Mouse (Mus musculus) urinary bladder, adult 2 months (tissue): ENCODE data around the gene Rtbdn. TPM values are rescaled to one million over a fixed set of nuclear protein-coding genes. Genes with fewer than 3 reads are reported as not detected.

Source experiments
- DNase-seq: peaks from one replicate; pipeline ENCODE4 v3.0.0; 2022; ENCODE audit warnings: low spot score
- polyA plus RNA-seq: library from polyadenylated mRNA; depleted of rRNA; stranded (reverse); fragments of >200 nt; gene quantifications from 2 replicates; pipeline ENCODE4 v1.2.3, GENCODE M21; 2012

The Rtbdn gene
- polyA plus RNA-seq, 1 experiment, result not detected

- DNase-seq, result no peak
Observed at GRCm38 (mm10) chr8:84959811-84960210, 13.0 kb downstream of the Rtbdn start.

DNA sequence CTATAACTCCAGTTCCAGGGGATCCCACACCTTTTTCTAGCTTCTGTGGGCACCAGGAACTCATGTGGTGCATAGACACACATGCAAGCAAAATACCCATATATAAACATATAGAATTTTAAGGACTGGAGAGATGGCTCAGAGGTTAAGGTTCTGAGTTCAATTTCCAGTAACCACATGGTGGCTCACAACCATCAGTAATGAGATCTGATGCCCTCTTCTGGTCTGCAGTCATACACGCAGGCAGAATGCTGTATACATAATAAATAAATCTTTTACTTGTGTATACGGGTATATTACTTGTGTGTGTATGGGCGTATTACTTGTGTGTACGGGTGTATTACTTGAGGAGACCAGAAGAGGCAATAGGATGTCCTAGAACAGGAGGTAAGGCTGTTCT lies 17.2 kb downstream of the Rtbdn start:
- DNase-seq, result no peak

- DNase-seq, result peak; percentile 67
Observed at GRCm38 (mm10) chr8:84965731-84966291, 19.0 kb downstream of the Rtbdn start.

DNA sequence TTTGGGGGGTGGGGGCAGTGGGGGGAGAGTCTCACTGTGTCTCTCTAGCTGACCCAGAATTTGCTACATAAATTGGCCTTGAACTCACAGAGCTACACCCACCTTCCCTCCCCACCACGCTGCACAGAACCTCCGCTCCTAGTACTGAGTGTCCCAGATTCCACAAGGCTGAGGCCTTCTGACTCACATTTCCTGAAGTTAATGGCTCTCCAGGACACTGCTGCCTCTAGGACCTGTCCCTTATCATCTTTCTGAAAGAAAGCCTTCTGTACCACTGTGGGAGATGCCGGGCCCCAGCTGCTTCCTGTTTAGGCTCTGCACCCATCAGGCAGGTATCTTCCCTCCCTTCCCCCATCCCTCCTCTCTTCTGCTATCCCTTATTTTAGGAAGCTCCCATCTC lies 19.8 kb downstream of the Rtbdn start:
- DNase-seq, result no peak

DNA sequence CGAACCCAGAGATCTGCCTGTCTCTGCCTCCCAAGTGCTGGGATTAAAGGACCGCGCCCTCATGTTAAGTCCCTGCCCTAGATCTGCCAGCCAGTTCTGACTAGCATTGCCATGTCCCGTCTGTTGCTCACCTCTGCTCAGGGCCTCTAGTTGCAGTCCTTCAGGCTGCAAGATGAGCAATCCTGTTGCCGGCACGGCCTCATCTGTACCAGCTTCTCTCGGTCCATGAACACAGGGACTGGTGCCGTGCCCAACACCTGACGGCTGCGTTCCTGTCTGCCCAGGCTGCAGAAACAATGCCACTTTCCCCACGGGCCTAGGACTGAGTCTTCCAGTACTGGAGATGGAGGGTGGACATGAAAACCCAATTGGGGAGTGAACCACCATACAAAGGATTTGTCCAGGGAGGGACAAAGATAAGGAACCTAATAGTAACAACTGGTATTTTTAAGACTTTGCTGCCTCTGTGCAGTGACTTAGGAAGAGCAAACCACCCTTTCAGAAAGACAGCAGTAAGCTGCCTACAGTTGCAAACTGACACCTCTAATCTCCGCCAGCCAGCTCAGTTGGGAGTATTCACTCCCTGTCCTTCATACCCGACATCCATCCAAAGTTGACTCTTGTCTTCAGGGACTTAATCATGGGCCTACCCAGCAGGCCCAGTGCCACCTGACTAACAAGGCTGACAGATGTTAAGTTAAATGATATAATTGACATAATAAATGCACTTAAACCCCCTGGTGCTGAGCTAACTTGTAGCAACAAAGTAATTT lies 20.9 kb downstream of the Rtbdn start:
- DNase-seq, result no peak

DNA sequence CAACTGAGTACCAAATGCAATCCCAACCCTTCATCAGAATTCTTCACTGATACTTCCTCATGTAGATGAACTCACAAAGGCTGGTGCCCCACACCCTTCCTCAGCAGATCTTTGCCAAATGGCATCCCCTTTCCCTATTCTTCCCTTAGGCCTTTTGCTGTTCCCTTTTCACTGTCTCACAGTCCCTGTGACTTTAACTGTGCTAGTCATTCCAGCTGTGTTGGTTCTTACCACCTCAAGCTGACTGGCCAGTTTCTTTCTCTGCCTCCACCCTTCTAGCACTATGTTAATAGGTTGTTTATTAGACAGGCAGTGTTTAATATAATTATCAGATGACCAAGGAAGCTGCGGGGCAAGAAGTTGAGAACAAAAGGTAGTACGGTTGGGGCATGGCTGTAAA lies 21.9 kb downstream of the Rtbdn start:
- DNase-seq, result no peak

- no peak for DNase-seq
Observed at GRCm38 (mm10) chr8:84969241-84970134, 22.7 kb downstream of the Rtbdn start, which contains the start of the genes Gm49661, Prdx2 and Rnaseh2a. Gene Gm49661 (minus strand): TSS chr8:84969433. Gene Prdx2 (plus strand): TSS chr8:84969587. Gene Rnaseh2a (minus strand): TSS chr8:84969767.

- no peak for DNase-seq
Observed at GRCm38 (mm10) chr8:84970135-84970790, 23.5 kb downstream of the Rtbdn start.

DNA sequence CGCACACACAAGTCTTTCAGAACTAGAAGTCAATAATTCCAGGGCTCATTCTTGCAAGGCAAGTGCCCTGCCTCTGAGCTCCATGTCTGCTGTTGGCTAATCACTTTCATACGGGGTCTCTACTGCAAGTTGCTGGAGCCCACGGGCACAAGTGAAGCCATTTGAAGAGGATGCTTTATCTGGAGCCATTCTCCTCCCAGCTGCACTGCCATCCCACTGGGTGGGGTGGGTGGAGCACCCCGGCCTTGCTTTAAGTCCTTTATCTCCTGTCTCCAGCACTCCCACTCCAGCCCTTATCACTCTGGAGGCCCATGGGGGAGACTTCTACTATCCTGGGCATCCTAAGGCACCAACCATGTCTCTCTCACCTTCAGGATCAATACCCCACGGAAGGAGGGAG lies 24.1 kb downstream of the Rtbdn start:
- no peak for DNase-seq

GRCm38 (mm10) chr8:84973079-84973478 lies 26.3 kb downstream of the Rtbdn start:
- no peak for DNase-seq

GRCm38 (mm10) chr8:84973803-84974542 lies 27.2 kb downstream of the Rtbdn start:
- DNase-seq, result no peak

DNA sequence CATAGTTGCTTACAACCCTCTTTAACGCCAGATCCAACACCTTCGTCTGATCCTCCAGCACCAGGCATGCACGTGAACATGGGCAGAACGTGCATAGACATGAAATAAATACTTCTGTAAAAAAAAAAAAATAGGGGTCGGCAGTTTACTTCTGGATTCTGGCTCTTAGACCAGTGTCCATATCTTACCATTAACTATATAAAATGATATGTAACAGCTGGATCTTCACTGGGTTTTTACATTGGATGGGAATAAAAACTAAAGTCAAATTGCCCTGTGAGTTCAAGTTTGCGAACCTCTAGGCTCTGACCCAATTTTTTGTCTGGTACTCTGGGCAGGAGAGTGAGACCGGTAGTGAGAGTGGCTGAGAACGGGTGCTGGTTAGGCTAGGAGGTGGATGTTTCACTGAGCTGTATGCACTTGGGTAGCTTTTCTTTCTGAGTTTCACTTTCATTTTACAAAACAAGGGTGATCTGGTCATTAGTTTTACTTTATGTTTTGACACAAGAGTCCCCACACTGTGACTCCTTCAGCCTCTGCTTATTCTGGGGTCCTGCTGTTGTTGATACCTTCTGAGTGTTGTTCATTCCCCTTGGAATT lies 27.9 kb downstream of the Rtbdn start:
- no peak for DNase-seq

DNA sequence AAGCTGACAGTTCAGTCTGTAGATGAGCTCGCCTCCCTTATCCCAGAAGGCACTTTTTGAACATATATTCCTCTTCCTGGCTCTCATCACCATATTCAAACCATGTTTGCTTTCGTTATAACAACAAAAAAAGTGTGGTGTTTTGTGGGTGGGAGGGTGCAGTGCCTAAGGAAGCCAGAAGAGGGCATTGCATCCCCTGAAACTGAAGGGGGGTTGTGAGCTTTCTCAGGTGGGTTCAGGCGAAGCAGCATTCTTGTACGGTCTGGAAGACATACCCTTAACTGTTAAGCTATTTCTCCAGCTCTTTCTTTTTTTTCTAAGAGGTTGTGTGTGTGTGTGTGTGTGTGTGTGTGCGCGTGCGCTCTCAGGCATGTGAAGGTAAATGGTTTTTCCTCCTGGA lies 28.6 kb downstream of the Rtbdn start:
- DNase-seq, result no peak

DNA sequence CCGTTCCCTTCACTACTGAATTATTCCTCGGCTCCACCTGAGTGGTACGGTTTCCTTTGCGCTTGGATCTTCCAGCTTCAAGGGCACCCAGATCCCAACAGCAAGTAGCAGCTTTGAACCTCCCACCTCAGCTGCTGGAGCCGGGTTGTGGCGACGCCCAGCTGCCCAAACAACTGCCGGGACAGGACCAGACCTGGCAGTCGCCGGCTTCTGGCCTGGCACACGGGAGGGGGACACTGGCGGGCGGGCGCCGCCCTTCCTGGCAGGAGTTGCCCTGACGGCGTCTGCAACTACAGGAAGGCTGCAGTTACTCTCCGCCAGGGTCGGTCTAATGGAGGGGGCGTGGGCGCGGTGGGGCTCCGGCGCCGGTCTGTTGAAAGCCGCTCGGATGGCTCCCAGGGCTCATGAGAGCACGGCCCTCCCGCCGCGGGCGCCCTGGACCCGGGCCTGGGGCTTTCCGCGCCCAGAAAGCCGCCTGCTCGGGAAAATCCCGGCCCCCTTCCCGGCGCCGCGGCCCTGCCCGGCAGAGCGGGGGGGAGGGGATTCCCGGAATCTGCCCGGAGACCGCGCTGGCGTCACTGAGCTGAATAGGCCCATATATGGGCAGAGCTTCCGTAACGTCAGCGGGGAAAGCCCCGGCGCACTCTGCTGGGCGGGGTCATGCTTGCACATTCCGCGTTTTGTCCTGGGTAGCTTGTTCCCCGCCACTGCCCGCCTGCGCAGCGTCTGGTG lies 29.4 kb downstream of the Rtbdn start:
- DNase-seq, result peak; percentile 95

- DNase-seq, result no peak
Observed at GRCm38 (mm10) chr8:84976763-84977434, 30.1 kb downstream of the Rtbdn start.

GRCm38 (mm10) chr8:84977435-84978247 lies 30.9 kb downstream of the Rtbdn start:
- peak; percentile 70 for DNase-seq

- DNase-seq, result peak; percentile 100
Observed at GRCm38 (mm10) chr8:84978248-84978940, 31.6 kb downstream of the Rtbdn start, which contains the start of gene Junb. Gene Junb (minus strand): TSS chr8:84978718.
